Mouse (Mus musculus): ENCODE data around the gene Dock3.

GRCm38 (mm10) chr9:107262375-107262774 lies 30.7 kb upstream of the Dock3 start:
- no peak for TF ChIP-seq POLR2A (IDR thresholded peaks at IDR 0.05; ENCODE audit: insufficient read length, low read depth)
- no peak for TF ChIP-seq MYOD1 (IDR thresholded peaks at IDR 0.05; ENCODE audit: control insufficient read depth in 1 of 3, insufficient read length in 2 of 3, low read depth in 2 of 3)
- TF ChIP-seq TCF12 (IDR thresholded peaks at IDR 0.05; ENCODE audit: insufficient read depth, poor library complexity, severe bottlenecking), result no peak
- no peak for TF ChIP-seq USF1 (IDR thresholded peaks at IDR 0.05; ENCODE audit: low read depth)
- no peak for TF ChIP-seq POLR2AphosphoS2 (IDR thresholded peaks at IDR 0.05; ENCODE audit: insufficient read length, low read depth)
- no peak for TF ChIP-seq SRF (IDR thresholded peaks at IDR 0.05; ENCODE audit: control insufficient read depth, insufficient read length, low read depth)
